Comparison of ENCODE assay signal across 9 mouse cellular contexts in genomic region chr9:35111446-35111845, GRCm38 (mm10). TPM values are rescaled to one million over a fixed set of nuclear protein-coding genes. Genes with fewer than 3 reads are reported as not detected.
DNase-seq lines count a peak whose midpoint lies in the region; ATAC-seq and TF ChIP-seq lines count a peak whose summit lies in the region.
"Had no signal": no experiment of that assay in that cellular context is flagged by ENCODE, and none has a peak within 500 bp of the region (broad histone marks: within the 10 kb centered on the region; RNA-seq: fewer than 3 reads in every experiment).

No protein-coding gene starts in this region.

- 0 out of 2 replicates have a peak, but pooled peaks cover 3% of the 10 kb centered on the region for H3K27me3 ChIP-seq in hindbrain, embryonic 10.5 days (ENCODE audit: insufficient read depth, poor library complexity, severe bottlenecking)
- no peaks in the 10 kb centered on the region for H3K27me3 ChIP-seq in hindbrain, embryonic 16.5 days (replicated peaks; ENCODE audit: control insufficient read depth, insufficient read depth, low read length)
- H3K27me3 ChIP-seq in embryonic facial prominence, embryonic 13.5 days: no peaks in the 10 kb centered on the region
- no peaks in the 10 kb centered on the region for H3K27me3 ChIP-seq in liver, embryonic 11.5 days (replicated peaks; ENCODE audit: control insufficient read depth, insufficient read depth, low read length)
- H3K27me3 ChIP-seq in midbrain, postnatal 0 days (ENCODE audit: insufficient read depth, low read length): no peaks in the 10 kb centered on the region

- 79% methylated on average over 7 of the region's 7 CpGs for whole genome bisulfite sequencing in hindbrain, embryonic 10.5 days
- 78% methylated on average over 7 of the region's 7 CpGs for WGBS in hindbrain, embryonic 16.5 days
- WGBS in embryonic facial prominence, embryonic 13.5 days: 70% methylated on average over 7 of the region's 7 CpGs
- WGBS in liver, embryonic 11.5 days: 82% methylated on average over 7 of the region's 7 CpGs
- 85% methylated on average over 7 of the region's 7 CpGs for WGBS in midbrain, postnatal 0 days

- ATAC-seq in hindbrain, embryonic 16.5 days: no peak
- no peak for ATAC-seq in embryonic facial prominence, embryonic 13.5 days (ENCODE audit: insufficient number of reproducible peaks, insufficient read depth, low FRiP score, low TSS enrichment, low read depth)
- ATAC-seq in liver, embryonic 11.5 days (replicated peaks; ENCODE audit: low FRiP score): no peak
- ATAC-seq in megakaryocyte-erythroid progenitor cell, adult 5-6 weeks (replicated peaks; ENCODE audit: low FRiP score, low TSS enrichment, poor library complexity, severe bottlenecking): no peak
- ATAC-seq in midbrain, postnatal 0 days (ENCODE audit: low FRiP score): no peak

- peak overlapping the region; percentile 69; the same call in 1 of the 2 replicates for H3K27ac ChIP-seq in hindbrain, embryonic 10.5 days
- H3K27ac ChIP-seq in hindbrain, embryonic 16.5 days (ENCODE audit: low read depth, low read length): no peak overlapping the region
- H3K27ac ChIP-seq in ES-E14 (ENCODE audit: insufficient read depth, low read depth, low read length, poor library complexity, severe bottlenecking): no peak overlapping the region
- H3K27ac ChIP-seq in embryonic facial prominence, embryonic 13.5 days: peak overlapping the region; percentile 91
- H3K27ac ChIP-seq in liver, embryonic 11.5 days (ENCODE audit: low read depth, low read length): peak overlapping the region; percentile 48
- H3K27ac ChIP-seq in midbrain, postnatal 0 days (ENCODE audit: low read depth, low read length): no peak overlapping the region

- H3K4me3 ChIP-seq in hindbrain, embryonic 10.5 days: peak overlapping the region; percentile 29; the same call in 1 of the 2 replicates
- no peak overlapping the region for H3K4me3 ChIP-seq in hindbrain, embryonic 16.5 days (ENCODE audit: low read length)
- H3K4me3 ChIP-seq in ES-E14 (ENCODE audit: insufficient read depth in 1 of 2, low read depth in 1 of 2, low read length in 2 of 2, poor library complexity in 1 of 2, severe bottlenecking in 1 of 2): peak overlapping the region in 1 of 2 experiments; percentile 41; a peak in 1 of 4 replicates
- H3K4me3 ChIP-seq in embryonic facial prominence, embryonic 13.5 days: peak overlapping the region; percentile 28; the same call in 1 of the 2 replicates
- no peak overlapping the region for H3K4me3 ChIP-seq in liver, embryonic 11.5 days (ENCODE audit: low read depth, low read length)
- no peak overlapping the region for H3K4me3 ChIP-seq in midbrain, postnatal 0 days (ENCODE audit: low read depth, low read length)

- H3K9me3 ChIP-seq in hindbrain, embryonic 10.5 days: no peaks in the 10 kb centered on the region
- no peaks in the 10 kb centered on the region for H3K9me3 ChIP-seq in hindbrain, embryonic 16.5 days (ENCODE audit: control insufficient read depth, low read length)
- no peaks in the 10 kb centered on the region for H3K9me3 ChIP-seq in ES-E14 (ENCODE audit: control insufficient read depth, insufficient read depth, low read depth, low read length)
- H3K9me3 ChIP-seq in embryonic facial prominence, embryonic 13.5 days: no peaks in the 10 kb centered on the region
- H3K9me3 ChIP-seq in liver, embryonic 11.5 days (ENCODE audit: control insufficient read depth, low read length): no peaks in the 10 kb centered on the region
- H3K9me3 ChIP-seq in midbrain, postnatal 0 days (ENCODE audit: low read length): no peaks in the 10 kb centered on the region

- H3K4me2 ChIP-seq in hindbrain, embryonic 16.5 days (ENCODE audit: low read length): no peak overlapping the region; the same call in 1 of the 2 replicates
- H3K4me2 ChIP-seq in embryonic facial prominence, embryonic 13.5 days: peak overlapping the region; percentile 56
- peak overlapping the region; percentile 45 for H3K4me2 ChIP-seq in liver, embryonic 11.5 days
- no peak overlapping the region for H3K4me2 ChIP-seq in midbrain, postnatal 0 days (ENCODE audit: low read depth, low read length, poor library complexity, severe bottlenecking)

- no peak overlapping the region for H3K9ac ChIP-seq in hindbrain, embryonic 16.5 days (ENCODE audit: low read depth, low read length)
- H3K9ac ChIP-seq in ES-E14 (ENCODE audit: insufficient read depth, low read depth, low read length, poor library complexity, severe bottlenecking): no peak overlapping the region
- peak overlapping the region; percentile 58; the same call in 1 of the 2 replicates for H3K9ac ChIP-seq in embryonic facial prominence, embryonic 13.5 days
- H3K9ac ChIP-seq in liver, embryonic 11.5 days (ENCODE audit: low read depth, low read length): peak overlapping the region; percentile 20; the same call in 1 of the 2 replicates
- no peak overlapping the region for H3K9ac ChIP-seq in midbrain, postnatal 0 days (replicated peaks; ENCODE audit: low read length, poor library complexity, severe bottlenecking)

- H3K36me3 ChIP-seq in hindbrain, embryonic 10.5 days: no peaks in the 10 kb centered on the region
- H3K36me3 ChIP-seq in hindbrain, embryonic 16.5 days (ENCODE audit: control insufficient read depth, insufficient read depth, low read length): no peaks in the 10 kb centered on the region
- H3K36me3 ChIP-seq in ES-E14 (ENCODE audit: control insufficient read depth, insufficient read depth, low read length, poor library complexity, severe bottlenecking): no peaks in the 10 kb centered on the region
- no peaks in the 10 kb centered on the region for H3K36me3 ChIP-seq in embryonic facial prominence, embryonic 13.5 days
- H3K36me3 ChIP-seq in liver, embryonic 11.5 days (ENCODE audit: control insufficient read depth, insufficient read depth, low read length): no peaks in the 10 kb centered on the region; the same call in 1 of the 2 replicates
- no peaks in the 10 kb centered on the region for H3K36me3 ChIP-seq in midbrain, postnatal 0 days (ENCODE audit: insufficient read depth, low read length)

- no peak for TF ChIP-seq CTCF in midbrain, postnatal 0 days (IDR thresholded peaks at IDR 0.05)

- peaks cover 55% of the 10 kb centered on the region for H3K4me1 ChIP-seq in hindbrain, embryonic 10.5 days (replicated peaks)
- peaks cover 10% of the 10 kb centered on the region for H3K4me1 ChIP-seq in hindbrain, embryonic 16.5 days (ENCODE audit: control insufficient read depth, insufficient read depth, low read depth, low read length)
- H3K4me1 ChIP-seq in ES-E14 (ENCODE audit: control insufficient read depth in 2 of 2, insufficient read depth in 2 of 2, low read length in 2 of 2, poor library complexity in 1 of 2): peaks cover 6 to 16% of the 10 kb centered on the region in 2 experiments; a peak in 3 of 4 replicates
- H3K4me1 ChIP-seq in embryonic facial prominence, embryonic 13.5 days: peaks cover 89% of the 10 kb centered on the region
- H3K4me1 ChIP-seq in liver, embryonic 11.5 days (replicated peaks; ENCODE audit: control insufficient read depth, insufficient read depth, low read length): peaks cover 78% of the 10 kb centered on the region
- peaks cover 6% of the 10 kb centered on the region for H3K4me1 ChIP-seq in midbrain, postnatal 0 days (ENCODE audit: insufficient read depth, low read length)

- in situ Hi-C loops in ES-E14 (cut with MboI; ENCODE audit: low sequenced_read_pairs in 2 of 2, unreplicated experiment in 2 of 2): no loop called here

- DNase-seq in hindbrain, embryonic 10.5 days (ENCODE audit: low spot score): no peak
- DNase-seq in ES-E14 (ENCODE audit: low read depth, low spot score): peak; percentile 1
- DNase-seq in liver, embryonic 11.5 days (ENCODE audit: low spot score): no peak
- DNase-seq in frontal cortex, postnatal 25 days (ENCODE audit: low spot score in 2 of 2): no peak
- no peak for DNase-seq in midbrain, postnatal 0 days (ENCODE audit: low spot score)
- DNase-seq: right cerebral cortex, postnatal 25 days had no signal

TF ChIP-seq in ES-E14, 5 proteins besides CTCF, POLR2A, EP300 and RAD21:
- TF ChIP-seq MAFK (IDR thresholded peaks at IDR 0.05; ENCODE audit: insufficient read depth, low read depth, low read length): no peak
- TF ChIP-seq CHD2 (IDR thresholded peaks at IDR 0.05; ENCODE audit: low read depth, low read length): no peak
- no peak for TF ChIP-seq ZC3H11A (IDR thresholded peaks at IDR 0.05; ENCODE audit: borderline replicate concordance, low read depth, low read length)
- no peak for TF ChIP-seq HCFC1 (IDR thresholded peaks at IDR 0.05; ENCODE audit: borderline replicate concordance, insufficient read depth, low read length)
- TF ChIP-seq ZNF384 (IDR thresholded peaks at IDR 0.05; ENCODE audit: low read depth, low read length): no peak

RNA-seq across cellular contexts. Expression of gene St3gal4, which starts 7.6 kb away (rescaled TPM):
- polyA plus RNA-seq in hindbrain, embryonic 10.5 days (2016; fragmentation: Nextera tagmentation; extraction: Ambion mirVana): 10.3 and 11.5 TPM in 2 replicates
- 15.1 and 16.1 TPM in 2 replicates for polyA plus RNA-seq in hindbrain, embryonic 16.5 days (2015; fragmentation: Nextera tagmentation; extraction: Ambion mirVana)
- total RNA-seq in ES-E14 (2012; rRNA removed): 9.7 and 10.1 TPM in 2 replicates
- polyA plus RNA-seq in embryonic facial prominence, embryonic 13.5 days (2015; fragmentation: Nextera tagmentation; extraction: Ambion mirVana): 42.0 and 48.2 TPM in 2 replicates
- 34.8 and 40.1 TPM in 2 replicates for polyA plus RNA-seq in liver, embryonic 11.5 days (2014; fragmentation: Nextera tagmentation; extraction: Ambion mirVana)
- total RNA-seq in megakaryocyte-erythroid progenitor cell, adult 5-6 weeks (2014; fragmentation: Nextera tagmentation): 43.1 and 47.0 TPM in 2 replicates
- total RNA-seq in megakaryocyte-erythroid progenitor cell, adult 5-6 weeks (2017): 24.2 and 31.6 TPM in 2 replicates
- total RNA-seq in midbrain, postnatal 0 days (2014; rRNA removed): 25.0 and 29.8 TPM in 2 replicates
- 19.6 and 20.0 TPM in 2 replicates for polyA plus RNA-seq in midbrain, postnatal 0 days (2015; fragmentation: Nextera tagmentation; extraction: Ambion mirVana)

Comparison
In these comparisons a context has a peak if more than half of its experiments do, and no peak if none do; other contexts are left out.
1. H3K27ac ChIP-seq: peak in hindbrain, embryonic 10.5 days (single experiment), embryonic facial prominence, embryonic 13.5 days (single experiment) and liver, embryonic 11.5 days (single experiment); none in hindbrain, embryonic 16.5 days (single experiment), ES-E14 (single experiment) and midbrain, postnatal 0 days (single experiment).
2. H3K4me3 ChIP-seq: peak in hindbrain, embryonic 10.5 days (single experiment) and embryonic facial prominence, embryonic 13.5 days (single experiment); none in hindbrain, embryonic 16.5 days (single experiment), liver, embryonic 11.5 days (single experiment) and midbrain, postnatal 0 days (single experiment).
3. H3K4me2 ChIP-seq: peak in embryonic facial prominence, embryonic 13.5 days (single experiment) and liver, embryonic 11.5 days (single experiment); none in hindbrain, embryonic 16.5 days (single experiment) and midbrain, postnatal 0 days (single experiment).
4. H3K9ac ChIP-seq: peak in embryonic facial prominence, embryonic 13.5 days (single experiment) and liver, embryonic 11.5 days (single experiment); none in hindbrain, embryonic 16.5 days (single experiment), ES-E14 (single experiment) and midbrain, postnatal 0 days (single experiment).